Mouse (Mus musculus) ovary, postnatal 36 days (tissue): ENCODE measurements around the gene Tmem164.
A peak's percentile ranks its signal among the peaks of the same experiment; 100 is the strongest.

Experiments
- DNase-seq: peaks from one replicate; pipeline ENCODE4 v3.0.0; 2022; ENCODE audit warnings: low spot score, mixed read lengths

Tmem164 gene

GRCm38 (mm10) chrX:142748574-142748973 is 67.4 kb downstream of the Tmem164 start:
- DNase-seq = no peak

GRCm38 (mm10) chrX:142750775-142751174 is 69.6 kb downstream of the Tmem164 start:
- no peak for DNase-seq

GRCm38 (mm10) chrX:142755542-142755941 is 74.3 kb downstream of the Tmem164 start:
- DNase-seq = no peak

- no peak for DNase-seq
These were observed 79.2 kb downstream of the Tmem164 start for GRCm38 (mm10) chrX:142760415-142760814.

DNA sequence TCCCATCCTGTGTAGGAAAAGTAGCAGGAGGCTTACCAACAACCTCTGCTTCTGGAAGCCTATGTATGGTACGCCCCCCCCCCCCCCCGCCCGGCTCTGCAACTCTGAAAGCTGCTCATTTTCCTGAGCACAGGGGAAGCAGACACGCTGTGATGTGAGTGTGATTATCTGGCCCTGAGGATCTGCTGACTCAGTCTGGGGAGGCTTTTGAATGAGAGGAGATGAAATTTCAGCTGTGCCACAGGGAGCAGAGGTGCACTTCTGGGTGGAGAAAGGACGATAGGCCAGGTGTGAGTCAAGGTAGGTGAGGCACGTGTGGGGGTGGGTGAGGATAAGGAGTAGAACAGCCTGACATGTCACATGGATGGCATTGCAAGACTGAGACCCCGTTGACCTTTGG is 82.1 kb downstream of the Tmem164 start:
- no peak for DNase-seq

- no peak for DNase-seq
These were observed 88.5 kb downstream of the Tmem164 start for GRCm38 (mm10) chrX:142769698-142770097.

GRCm38 (mm10) chrX:142773658-142774057 is 92.5 kb downstream of the Tmem164 start:
- no peak for DNase-seq

GRCm38 (mm10) chrX:142776131-142776530 is 94.9 kb downstream of the Tmem164 start:
- DNase-seq = no peak

GRCm38 (mm10) chrX:142778638-142779037 is 97.4 kb downstream of the Tmem164 start:
- peak; percentile 19 for DNase-seq

- no peak for DNase-seq
These were observed 105.2 kb downstream of the Tmem164 start for GRCm38 (mm10) chrX:142786160-142787052.

- no peak for DNase-seq
These were observed 111.0 kb downstream of the Tmem164 start for GRCm38 (mm10) chrX:142792185-142792584.

DNA sequence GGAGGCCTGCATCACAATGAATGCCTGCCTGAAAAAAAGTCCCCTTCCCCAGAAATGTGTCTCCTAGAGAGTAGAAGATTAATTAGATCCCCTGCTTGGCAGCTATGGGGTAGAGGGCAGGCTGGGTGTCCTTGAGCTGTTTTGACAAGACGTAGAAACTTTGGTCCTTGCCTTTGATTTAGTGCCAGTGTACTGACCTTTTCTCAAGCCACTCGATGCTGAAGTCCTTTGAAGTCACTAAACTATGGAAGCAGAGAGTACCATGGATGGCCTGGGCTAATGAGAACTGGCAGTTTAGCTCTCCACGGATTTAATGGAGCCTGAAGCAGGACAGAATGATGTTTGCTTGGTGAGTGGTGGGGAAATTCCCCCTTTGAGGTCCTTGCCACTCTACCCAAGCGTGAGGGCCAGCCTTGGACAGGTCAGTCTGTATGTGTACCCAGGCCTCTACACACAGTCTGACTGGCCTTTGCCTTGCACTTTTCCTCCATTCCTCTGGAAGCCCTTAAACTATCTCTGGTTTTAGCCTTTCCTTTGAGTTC is 112.9 kb downstream of the Tmem164 start:
- no peak for DNase-seq

- DNase-seq = peak; percentile 39
These were observed 123.4 kb downstream of the Tmem164 start for GRCm38 (mm10) chrX:142804596-142804995.

- no peak for DNase-seq
These were observed 124.9 kb downstream of the Tmem164 start for GRCm38 (mm10) chrX:142806126-142806525.

- no peak for DNase-seq
These were observed 125.4 kb downstream of the Tmem164 start for GRCm38 (mm10) chrX:142806620-142807061.

DNA sequence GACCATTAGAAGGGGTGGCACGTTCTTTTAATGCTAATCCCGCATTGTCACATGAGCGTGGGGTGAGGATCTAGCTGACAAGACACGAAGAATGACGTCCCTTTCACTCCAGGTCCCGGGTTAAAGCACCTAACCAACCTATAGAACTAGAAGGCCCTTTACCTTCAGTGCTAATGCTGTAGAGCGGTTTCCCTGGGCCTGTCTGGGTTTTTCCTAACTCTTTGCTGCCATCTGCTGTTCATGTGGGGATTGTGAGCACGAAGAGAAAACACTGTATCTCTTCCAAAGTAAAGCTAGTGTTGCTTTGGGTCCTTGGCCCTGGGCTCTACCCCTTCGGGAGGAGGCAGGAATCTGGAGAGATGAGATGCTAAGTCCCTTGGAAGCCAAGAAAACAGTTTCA is 127.2 kb downstream of the Tmem164 start:
- no peak for DNase-seq

GRCm38 (mm10) chrX:142813146-142813545 is 131.9 kb downstream of the Tmem164 start:
- DNase-seq = no peak

DNA sequence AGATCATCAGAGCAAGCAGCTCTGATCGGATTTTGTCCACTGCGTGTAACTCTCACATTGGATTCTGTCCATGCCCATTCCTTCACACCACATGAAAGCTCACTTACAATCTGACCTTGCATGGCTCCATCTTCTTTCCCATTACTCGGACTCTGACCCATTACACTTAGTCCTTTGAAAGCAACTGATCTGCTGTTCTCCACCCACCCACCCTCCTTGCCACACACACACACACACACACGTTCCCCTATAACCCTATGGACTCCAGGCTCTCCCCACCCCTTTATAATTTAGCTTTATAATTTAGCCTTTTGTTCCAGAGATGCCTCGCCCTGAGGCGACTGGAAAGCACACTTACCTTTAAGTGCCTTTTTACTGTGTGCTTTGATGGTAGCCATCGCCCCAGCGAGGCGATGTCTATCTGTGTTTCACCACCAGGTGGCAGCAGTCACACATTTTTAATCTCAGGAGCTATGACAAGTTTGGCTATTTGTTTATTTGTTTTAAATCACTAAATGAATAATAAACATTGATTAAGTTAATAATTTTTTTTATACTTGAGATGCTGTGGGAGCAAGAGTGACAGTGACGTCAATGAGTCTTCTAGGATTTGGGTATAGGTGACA is 137.0 kb downstream of the Tmem164 start:
- DNase-seq = no peak

- no peak for DNase-seq
These were observed 140.0 kb downstream of the Tmem164 start for GRCm38 (mm10) chrX:142821239-142821638.

DNA sequence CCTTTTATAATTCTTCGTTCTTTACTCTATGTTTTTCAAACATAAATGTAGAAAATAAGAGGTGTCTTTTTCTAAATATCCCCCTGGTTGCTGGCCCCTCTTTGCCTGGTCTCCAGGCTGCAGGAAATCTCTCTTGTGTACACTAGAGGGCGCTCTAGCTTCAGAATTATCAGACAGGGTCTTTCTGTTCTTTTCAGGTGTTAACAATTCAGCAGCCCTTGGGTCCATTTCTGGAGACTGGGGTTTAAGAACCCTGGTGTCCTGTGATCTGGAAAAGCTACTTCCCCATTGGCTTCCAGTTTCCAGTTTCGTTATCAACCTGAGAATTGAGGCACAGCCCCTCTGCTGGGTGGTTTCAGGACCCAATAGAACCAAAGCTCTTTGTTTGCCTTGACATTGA is 140.6 kb downstream of the Tmem164 start:
- DNase-seq = no peak

DNA sequence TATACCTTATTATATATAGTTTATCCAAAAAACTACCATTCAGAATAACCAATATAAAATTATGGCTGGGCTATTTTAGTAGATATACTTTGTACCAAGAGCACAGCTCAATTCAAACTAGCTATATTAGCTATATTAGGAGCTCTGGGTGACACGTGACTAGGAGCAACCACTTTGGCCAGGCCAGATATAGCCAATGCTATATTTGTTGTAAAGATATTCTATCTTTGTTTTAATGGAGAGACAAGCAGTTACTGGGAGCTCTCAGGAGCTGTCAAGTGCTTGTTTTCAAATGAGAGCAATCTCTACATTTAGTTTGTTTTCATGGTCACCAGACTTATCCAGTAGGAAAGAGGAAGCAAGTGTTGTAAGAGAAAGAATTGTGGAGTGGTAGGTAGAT is 144.1 kb downstream of the Tmem164 start:
- DNase-seq = no peak

DNA sequence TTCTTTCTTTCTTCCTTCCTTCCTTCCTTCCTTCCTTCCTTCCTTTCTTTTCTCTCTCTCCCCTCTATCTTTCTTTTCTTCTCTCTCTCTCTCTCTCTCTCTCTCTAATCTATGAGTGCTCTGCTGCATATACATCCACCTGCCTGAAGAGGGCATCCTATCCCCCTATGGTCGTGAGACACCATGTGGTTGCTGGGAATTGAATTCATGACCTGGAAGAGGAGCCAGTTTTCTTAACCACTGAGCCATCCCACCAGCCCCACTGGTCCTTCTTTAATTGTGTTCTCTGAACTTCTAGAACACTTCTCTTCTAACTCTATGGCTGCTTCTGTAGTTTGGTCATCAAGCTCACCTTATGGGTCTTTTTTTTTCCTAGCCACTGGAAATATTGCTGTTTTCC is 146.4 kb downstream of the Tmem164 start:
- DNase-seq = no peak
